Mouse (Mus musculus) spleen, postnatal 10 days (tissue): ENCODE measurements at regions not wholly inside any gene's neighbourhood (a gene's known extent, or its start where the extent isn't known, plus 50 kb on each side); places are given as distances from the start of the nearest gene placed in this dataset.

Source experiments
- DNase-seq, 2 experiments: peaks; one replicate each; pipeline ENCODE4 v3.0.0; 2021 to 2022; ENCODE audit warnings: low spot score in 2 of 2

GRCm38 (mm10) chr3:66430187-66430586, 133.6 kb upstream of the Veph1 start:
- no peak for DNase-seq

DNA sequence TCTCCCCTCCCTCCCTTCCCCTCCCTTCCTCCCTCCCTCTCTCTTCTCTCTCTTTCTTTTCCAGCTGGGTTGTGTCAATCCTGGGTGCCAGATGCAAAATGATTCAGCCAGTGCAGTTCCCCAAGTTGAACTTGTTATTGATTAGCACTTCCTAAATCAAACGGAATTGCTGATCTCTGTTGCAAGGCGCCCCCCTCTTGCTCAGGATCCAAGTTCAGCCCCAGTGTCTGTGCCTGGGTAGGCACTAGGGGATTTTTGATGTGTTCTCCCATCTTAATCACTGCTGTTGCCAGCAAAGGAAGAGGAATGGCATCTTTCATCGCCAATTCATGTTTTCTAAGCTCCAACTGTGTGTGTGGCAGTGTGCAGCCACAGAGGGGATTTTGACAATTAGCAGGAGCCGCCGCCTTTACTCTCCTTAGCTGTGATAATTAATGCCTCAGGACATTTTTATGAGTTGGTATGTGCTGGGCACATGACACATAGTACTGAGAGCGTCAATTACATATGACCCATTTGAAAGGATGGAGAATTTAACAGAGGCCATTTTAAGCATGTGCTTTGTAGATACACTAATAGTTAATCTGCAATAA, 125.9 kb upstream of the Veph1 start:
- DNase-seq: no peak

GRCm38 (mm10) chr3:66410706-66411277, 114.2 kb upstream of the Veph1 start:
- DNase-seq: peak in 1 of 2 experiments; percentile 35

DNA sequence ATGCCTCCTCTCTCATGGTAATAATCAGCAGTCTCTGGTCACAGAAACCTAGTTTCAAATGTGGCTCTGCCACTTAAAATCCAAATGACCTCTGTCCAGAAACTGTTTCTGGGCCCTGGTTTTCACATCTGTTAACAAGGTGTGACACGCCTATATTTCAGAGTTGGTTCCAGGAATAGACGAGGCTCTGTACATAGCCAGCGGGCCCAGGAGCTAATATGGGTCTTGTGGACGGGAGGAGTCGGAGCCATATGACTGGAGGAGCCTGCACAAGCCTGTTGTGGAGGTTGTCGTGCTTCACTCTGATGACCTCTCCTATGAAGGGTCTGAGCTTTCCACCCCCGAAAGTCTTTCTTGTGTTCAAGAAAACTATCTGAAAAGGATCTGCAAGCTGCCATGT, 112.2 kb upstream of the Veph1 start:
- DNase-seq: no peak

- DNase-seq: no peak
These were observed 109.0 kb upstream of the Veph1 start for GRCm38 (mm10) chr3:66405645-66406044.

- DNase-seq: no peak
These were observed 107.1 kb upstream of the Veph1 start for GRCm38 (mm10) chr3:66403707-66404106.

DNA sequence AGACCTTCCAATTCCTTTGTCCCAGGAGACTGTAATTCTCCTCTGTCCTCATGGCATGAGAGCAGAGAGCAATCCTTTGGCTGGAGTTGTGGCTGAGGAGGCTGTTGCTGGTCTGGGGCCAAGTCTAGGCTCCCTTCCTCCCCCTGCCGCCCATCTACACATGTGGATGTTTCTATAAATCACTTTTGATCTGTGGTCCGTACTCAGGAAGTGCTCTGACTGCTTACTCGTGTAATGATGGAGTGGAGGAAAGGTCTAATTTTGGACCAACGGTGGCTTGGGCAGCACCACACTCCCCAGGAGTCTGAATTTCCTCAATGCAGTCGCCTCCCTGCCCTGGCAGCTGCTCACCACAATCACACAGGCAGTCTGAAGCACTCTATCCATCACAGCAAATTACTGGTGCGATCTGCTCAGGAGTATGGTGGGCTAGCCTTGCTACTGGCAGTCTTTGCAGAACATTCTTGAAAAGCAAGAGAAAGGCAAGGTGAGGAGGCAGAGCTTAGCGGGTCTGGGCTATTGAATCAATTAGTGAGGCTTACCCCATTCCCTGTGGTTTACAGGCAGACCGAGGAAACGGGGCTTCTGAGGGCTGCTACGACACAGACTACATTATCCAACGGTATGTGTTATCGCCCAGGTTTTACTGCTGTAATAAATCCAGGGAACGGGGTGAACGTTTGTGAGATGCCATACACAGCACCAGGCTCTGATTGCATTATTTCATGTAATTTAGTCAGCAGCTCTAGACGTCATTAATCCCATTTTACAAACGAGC, 104.3 kb upstream of the Veph1 start:
- no peak for DNase-seq

- peak in 1 of 2 experiments; percentile 24 for DNase-seq
These were observed 101.8 kb upstream of the Veph1 start for GRCm38 (mm10) chr3:66398214-66399150.

DNA sequence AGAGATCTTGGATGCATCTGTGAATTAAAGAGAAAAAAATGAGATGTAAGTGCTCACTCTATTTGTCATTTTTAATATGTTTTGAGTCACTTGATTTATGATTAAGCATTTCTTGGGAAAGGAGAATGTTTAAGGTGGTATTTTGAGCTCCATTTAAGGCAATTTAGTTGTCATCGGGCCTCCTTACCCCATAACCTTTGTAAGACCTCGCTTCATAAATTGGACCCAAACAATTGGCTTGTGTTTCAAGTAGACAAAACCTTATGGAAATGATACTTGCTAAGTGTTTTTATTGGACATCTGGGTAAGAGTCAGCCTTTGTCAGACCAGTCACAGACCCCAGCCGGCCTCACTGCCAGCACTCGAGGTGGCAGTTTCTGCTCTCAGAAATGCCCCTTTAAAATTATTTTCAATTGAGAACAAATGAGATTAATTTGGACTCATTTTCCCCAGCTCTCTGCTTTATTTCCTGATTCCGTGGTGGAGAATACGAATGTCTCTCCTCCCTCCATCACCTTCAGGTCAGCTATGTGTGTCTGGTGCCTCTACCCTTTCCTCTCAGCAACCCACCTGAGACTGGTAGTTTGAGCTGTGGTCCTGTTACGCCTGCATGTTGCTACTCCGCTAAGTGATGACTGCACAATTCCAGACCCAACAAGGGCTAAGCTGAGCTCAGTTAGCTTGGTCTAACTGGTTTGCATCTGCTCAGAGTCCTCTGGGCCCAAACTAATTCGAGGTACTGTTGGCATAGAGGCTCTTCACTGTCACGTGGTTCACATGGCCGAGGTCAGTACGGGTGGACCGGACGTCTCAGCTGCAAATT, 78.7 kb upstream of the Veph1 start:
- no peak for DNase-seq

GRCm38 (mm10) chr3:66374603-66375002, 78.0 kb upstream of the Veph1 start:
- DNase-seq: no peak

DNA sequence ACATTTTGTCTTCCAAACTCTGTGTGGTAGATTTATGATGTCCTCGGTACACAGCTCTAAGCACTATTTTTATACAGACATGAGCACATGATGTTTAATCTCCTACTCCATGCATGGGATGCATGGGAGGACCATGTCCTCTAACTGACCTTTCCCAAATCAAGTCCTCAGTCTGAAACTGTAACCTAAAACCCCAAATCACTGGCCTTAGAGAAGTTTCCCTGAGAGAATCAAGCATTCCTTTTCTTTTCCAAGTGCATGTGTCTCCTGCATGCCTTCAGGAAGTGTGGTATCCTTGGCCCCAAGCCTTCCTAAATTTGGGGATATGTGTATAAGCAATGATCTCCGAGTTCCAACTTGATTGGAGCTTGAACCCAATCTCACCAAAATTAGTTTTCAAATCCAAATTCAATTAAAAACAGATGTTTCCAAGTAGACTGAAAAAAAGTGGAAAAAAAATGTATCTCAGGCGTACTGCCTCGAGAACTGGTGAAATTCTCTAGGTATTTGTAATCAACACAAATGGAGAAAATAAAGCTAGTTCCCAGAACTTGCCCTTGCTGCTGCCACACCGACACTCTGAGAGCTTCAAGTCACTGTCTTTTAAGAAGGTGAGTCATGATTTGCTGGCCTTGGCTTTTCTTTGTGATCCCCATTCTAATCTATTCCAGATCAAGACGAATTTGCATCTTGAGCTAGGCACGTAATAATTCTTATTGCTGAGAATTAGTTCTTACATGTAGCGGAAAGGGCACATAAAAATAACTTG, 77.4 kb upstream of the Veph1 start:
- DNase-seq: no peak
